Mouse (Mus musculus): ENCODE measurements around the gene Olfr137.

Olfr137 gene
- long read RNA-seq, experiment 1, result 0 reads
- long read RNA-seq, experiment 2, result 0 reads

GRCm38 (mm10) chr17:38307470-38307869 is at the start of gene Olfr137:
Gene Olfr137 (minus strand): TSS chr17:38307570.
- intact Hi-C loops (cut with DNase I), result no loop called here

- intact Hi-C loops (cut with DNase I), result no loop called here
Observed at GRCm38 (mm10) chr17:38329531-38329930, 22.2 kb upstream of the Olfr137 start, which contains the start of gene Olfr136. Gene Olfr136 (plus strand): TSS chr17:38329831.

GRCm38 (mm10) chr17:38260735-38261134 is 46.6 kb downstream of the Olfr137 start, which contains the start of gene Olfr138:
Gene Olfr138 (plus strand): TSS chr17:38261035.
- intact Hi-C loops (cut with DNase I), result no loop called here

Data from adrenal gland (tissue).